Mouse (Mus musculus): Measurements from ENCODE around the gene Thbs2.

- TF ChIP-seq POLR2A (IDR thresholded peaks at IDR 0.05; ENCODE audit: low read depth, low read length) (no peak), CTCF (IDR thresholded peaks at IDR 0.05; ENCODE audit: extremely low read depth, insufficient read length, insufficient replicate concordance, low read depth, low read length) (no peak)
Measured at GRCm38 (mm10) chr17:14703268-14703667, 9.2 kb upstream of the Thbs2 start.
